Mouse (Mus musculus) left cerebral cortex, postnatal 36 days (tissue): ENCODE results near the gene Stag3. TPM values are rescaled to one million over a fixed set of nuclear protein-coding genes. Genes with fewer than 3 reads are reported as not detected.

Source experiments
- total RNA-seq, 2 experiments: library from RNA; stranded (reverse); gene quantifications; 2 replicates each; pipeline ENCODE4 v1.2.3; 2021

Stag3 gene
- total RNA-seq, 2 experiments from 2014 or later = 0.62 to 0.77 TPM

Other genes starting within 250 kb of the Stag3 start
- gene Smok3c, start 227.0 kb upstream of the Stag3 start, total RNA-seq = not detected
- gene Zkscan1, start 195.2 kb upstream of the Stag3 start, total RNA-seq = 10 to 100 TPM; 39.9 to 40.2 TPM
- gene Zscan21, start 163.3 kb upstream of the Stag3 start, total RNA-seq = 10 to 100 TPM; 16.1 to 16.4 TPM
- 10 to 100 TPM; 12.3 to 16.2 TPM for gene Zfp113, start 124.5 kb upstream of the Stag3 start, total RNA-seq
- gene Cops6, start 119.2 kb upstream of the Stag3 start, total RNA-seq = 100 to 1,000 TPM; 122 to 137 TPM
- gene Ap4m1, start 108.2 kb upstream of the Stag3 start, total RNA-seq = 10 to 100 TPM; 20.1 to 26.6 TPM
- gene Mcm7, start 107.8 kb upstream of the Stag3 start, total RNA-seq = 10 to 100 TPM; 14.3 to 15.3 TPM
- 10 to 100 TPM; 36.1 to 41.1 TPM for gene Taf6, start 92.8 kb upstream of the Stag3 start, total RNA-seq
- gene Cnpy4, start 92.8 kb upstream of the Stag3 start, total RNA-seq = 10 to 100 TPM; 14.5 to 18.0 TPM
- 10 to 100 TPM in 1 of 2 experiments, 1 to 10 TPM in 1; 8.7 to 11.6 TPM for gene Mblac1, start 85.9 kb upstream of the Stag3 start, total RNA-seq
- gene Nxpe5, start 54.3 kb upstream of the Stag3 start, total RNA-seq = not detected
- 10 to 100 TPM; 53.4 to 54.3 TPM for gene Lamtor4, start 24.8 kb upstream of the Stag3 start, total RNA-seq
- gene BC037034, start 16.2 kb upstream of the Stag3 start, total RNA-seq = 10 to 100 TPM; 59.2 to 68.2 TPM
- 1 to 10 TPM; 2.3 to 3.2 TPM for gene Gal3st4, start 7.4 kb upstream of the Stag3 start, total RNA-seq
- gene Gm43720, start 282 bp upstream of the Stag3 start, total RNA-seq = not detected
- 1 to 10 TPM; 1.5 to 2.6 TPM for gene Gpc2, start 235 bp upstream of the Stag3 start, total RNA-seq
- gene Pvrig, start 61.7 kb downstream of the Stag3 start, total RNA-seq = not detected
- 10 to 100 TPM; 18.6 to 28.1 TPM for gene Zfp157, start 161.2 kb downstream of the Stag3 start, total RNA-seq